Mouse (Mus musculus) hindbrain, embryonic 15.5 days (tissue): ENCODE results near the gene Stox1. TPM values are rescaled to one million over a fixed set of nuclear protein-coding genes. Genes with fewer than 3 reads are reported as not detected.
"Not testable (repeated sequence)": the region's sequence is repeated elsewhere in the genome, so short reads cannot be mapped to it uniquely, and the experiment has no call there.

Source experiments
- ATAC-seq: fragments of 200-750 bp; cut with Nextera tagmentation; 2 replicates; pipeline ENCODE4 v1.8.0; 2017; ENCODE audit warnings: low read depth, moderate number of reproducible peaks, moderate TSS enrichment; ENCODE audit not compliant: low FRiP score
- H3K27ac ChIP-seq: fragments of 300-500 bp; sonication (generic); replicated peaks from 2 replicates; pipeline ENCODE4 v1.5.1; 2015; ENCODE audit warnings: mild to moderate bottlenecking, inconsistent platforms
- H3K27me3 ChIP-seq: fragments of 300-500 bp; sonication (generic); 2 replicates; pipeline ENCODE4 v1.6.1; 2015; ENCODE audit warnings: control low read depth, inconsistent platforms
- H3K36me3 ChIP-seq: fragments of 300-500 bp; sonication (generic); 2 replicates; pipeline ENCODE4 v1.6.1; 2015; ENCODE audit warnings: control low read depth, inconsistent platforms
- H3K4me1 ChIP-seq: fragments of 300-500 bp; sonication (generic); replicated peaks from 2 replicates; pipeline ENCODE4 v1.6.1; 2015; ENCODE audit warnings: control low read depth, inconsistent platforms
- H3K4me2 ChIP-seq: fragments of 300-500 bp; sonication (generic); 2 replicates; pipeline ENCODE4 v1.6.1; 2015; ENCODE audit warnings: moderate library complexity, mild to moderate bottlenecking, inconsistent platforms
- H3K4me3 ChIP-seq: fragments of 300-500 bp; sonication (generic); 2 replicates; pipeline ENCODE4 v1.5.1; 2015; ENCODE audit warnings: mild to moderate bottlenecking, inconsistent platforms
- H3K9ac ChIP-seq: fragments of 300-500 bp; sonication (generic); 2 replicates; pipeline ENCODE4 v1.6.1; 2015; ENCODE audit warnings: inconsistent platforms
- H3K9me3 ChIP-seq: fragments of 300-500 bp; sonication (generic); 2 replicates; pipeline ENCODE4 v1.6.1; 2016; ENCODE audit warnings: control low read depth, inconsistent platforms
- WGBS: fragments of 180-500 bp; shearing (Covaris S2); methylation state at CpG from one replicate; pipeline ENCODE4 v1.1.7; 2015; 5-methylcytosine and 5-hydroxymethylcytosine counted together
- polyA plus RNA-seq: library from polyadenylated mRNA; unstranded; fragments of >200 nt; fragmentation: Nextera tagmentation; extraction: Ambion mirVana; gene quantifications from 2 replicates; pipeline ENCODE4 v1.2.1, GENCODE M21; 2015

Stox1 gene
- polyA plus RNA-seq, result 3.6 and 3.8 TPM in 2 replicates

GRCm38 (mm10) chr10:62725771-62726687 lies at the start of gene Stox1:
TSS of gene Stox1 (minus strand) at chr10:62726128.
- Histone ChIP-seq H3K27me3 (no peaks in the 10 kb centered on the region), H3K27ac (peak within 1 kb of the TSS; percentile 43), H3K4me2 (peak within 1 kb of the TSS; percentile 84), H3K4me1 (peaks cover 6% of the 10 kb centered on the region; the same call in 1 of the 2 replicates), H3K9me3 (no peaks in the 10 kb centered on the region), H3K36me3 (no peaks in the 10 kb centered on the region), H3K9ac (peak within 1 kb of the TSS; percentile 55), H3K4me3 (peak within 1 kb of the TSS; percentile 69)
- peak; percentile 91 for ATAC-seq
- WGBS, result 3% methylated on average over 61 of the region's 85 CpGs

GRCm38 (mm10) chr10:62750781-62751180 lies 24.9 kb upstream of the Stox1 start:
- WGBS, result 92% methylated on average over 6 of the region's 6 CpGs

GRCm38 (mm10) chr10:62739961-62740737 lies 14.2 kb upstream of the Stox1 start:
- 57% methylated on average over 4 of the region's 4 CpGs for WGBS
- peak overlapping the region; percentile 45; the same call in 1 of the 2 replicates for H3K27ac ChIP-seq

More at GRCm38 (mm10) chr10:62750781-62751180, 24.9 kb upstream of the Stox1 start:
- H3K36me3 ChIP-seq, result peaks cover 85% of the 10 kb centered on the region
- no peak overlapping the region for H3K4me3 ChIP-seq
- no peak for ATAC-seq
- H3K9ac ChIP-seq, result no peak overlapping the region
- H3K4me1 ChIP-seq, result no peaks in the 10 kb centered on the region
- H3K9me3 ChIP-seq, result no peaks in the 10 kb centered on the region
- H3K4me2 ChIP-seq, result no peak overlapping the region
- H3K27me3 ChIP-seq, result no peaks in the 10 kb centered on the region
- H3K27ac ChIP-seq, result no peak overlapping the region

GRCm38 (mm10) chr10:62736965-62737688 lies 11.2 kb upstream of the Stox1 start:
- no peak overlapping the region for H3K4me3 ChIP-seq
- H3K9me3 ChIP-seq, result no peaks in the 10 kb centered on the region
- no peak overlapping the region for H3K27ac ChIP-seq
- peaks cover 11% of the 10 kb centered on the region for H3K36me3 ChIP-seq
- no peaks in the 10 kb centered on the region for H3K27me3 ChIP-seq
- H3K4me1 ChIP-seq, result no peaks in the 10 kb centered on the region
- ATAC-seq, result no peak
- no peak overlapping the region for H3K9ac ChIP-seq
- no peak overlapping the region for H3K4me2 ChIP-seq
- 49% methylated on average over 4 of the region's 4 CpGs for WGBS

More at GRCm38 (mm10) chr10:62739961-62740737, 14.2 kb upstream of the Stox1 start:
- ATAC-seq, result peak; percentile 78; the same call in 1 of the 2 replicates
- no peak overlapping the region for H3K9ac ChIP-seq
- no peaks in the 10 kb centered on the region for H3K4me1 ChIP-seq
- H3K9me3 ChIP-seq, result no peaks in the 10 kb centered on the region
- H3K27me3 ChIP-seq, result no peaks in the 10 kb centered on the region
- H3K4me3 ChIP-seq, result no peak overlapping the region
- H3K36me3 ChIP-seq, result peaks cover 31% of the 10 kb centered on the region
- H3K4me2 ChIP-seq, result no peak overlapping the region

- Histone ChIP-seq H3K36me3 (no peaks in the 10 kb centered on the region), H3K9me3 (no peaks in the 10 kb centered on the region), H3K4me1 (peaks cover 6% of the 10 kb centered on the region; the same call in 1 of the 2 replicates), H3K9ac (no peak overlapping the region), H3K4me3 (no peak overlapping the region), H3K27me3 (no peaks in the 10 kb centered on the region), H3K4me2 (no peak overlapping the region), H3K27ac (no peak overlapping the region)
- ATAC-seq, result no peak
- WGBS, result 79% methylated on average over 10 of the region's 10 CpGs
These were observed 4.9 kb upstream of the Stox1 start for GRCm38 (mm10) chr10:62730826-62731225.

GRCm38 (mm10) chr10:62724936-62725335 lies 992 bp downstream of the Stox1 start:
- Histone ChIP-seq H3K36me3 (no peaks in the 10 kb centered on the region), H3K9ac (no peak overlapping the region), H3K4me2 (peak overlapping the region; percentile 84), H3K4me3 (peak overlapping the region; percentile 69; the same call in 1 of the 2 replicates), H3K9me3 (no peaks in the 10 kb centered on the region), H3K27me3 (no peaks in the 10 kb centered on the region), H3K4me1 (peaks cover 6% of the 10 kb centered on the region; the same call in 1 of the 2 replicates), H3K27ac (no peak overlapping the region)
- no peak; the same call in 1 of the 2 replicates for ATAC-seq
- 24% methylated on average over 7 of the region's 7 CpGs for WGBS

- ATAC-seq, result no peak
- no peaks in the 10 kb centered on the region for H3K27me3 ChIP-seq
- peaks cover 6% of the 10 kb centered on the region; the same call in 1 of the 2 replicates for H3K4me1 ChIP-seq
- no peak overlapping the region for H3K4me2 ChIP-seq
- no peak overlapping the region for H3K9ac ChIP-seq
- no peaks in the 10 kb centered on the region for H3K36me3 ChIP-seq
- H3K9me3 ChIP-seq, result no peaks in the 10 kb centered on the region
- no peak overlapping the region for H3K27ac ChIP-seq
- WGBS, result 35% methylated on average over 4 of the region's 4 CpGs
- H3K4me3 ChIP-seq, result no peak overlapping the region
These were observed 3.2 kb downstream of the Stox1 start for GRCm38 (mm10) chr10:62722701-62723100.

- not testable (repeated sequence) for H3K4me3 ChIP-seq, H3K9ac ChIP-seq, ATAC-seq, H3K9me3 ChIP-seq, H3K27me3 ChIP-seq, H3K4me2 ChIP-seq, H3K36me3 ChIP-seq, H3K4me1 ChIP-seq, H3K27ac ChIP-seq
- WGBS, result 90% methylated on average over 8 of the region's 8 CpGs
These were observed 5.4 kb downstream of the Stox1 start for GRCm38 (mm10) chr10:62720574-62720973.

GRCm38 (mm10) chr10:62713457-62713856 lies 12.5 kb downstream of the Stox1 start:
- H3K4me1 ChIP-seq, result no peaks in the 10 kb centered on the region
- ATAC-seq, result no peak
- H3K4me3 ChIP-seq, result no peak overlapping the region
- H3K9ac ChIP-seq, result no peak overlapping the region
- 80% methylated on average over 10 of the region's 10 CpGs for WGBS
- no peak overlapping the region for H3K27ac ChIP-seq
- no peaks in the 10 kb centered on the region for H3K27me3 ChIP-seq
- H3K4me2 ChIP-seq, result no peak overlapping the region
- no peaks in the 10 kb centered on the region for H3K36me3 ChIP-seq
- no peaks in the 10 kb centered on the region for H3K9me3 ChIP-seq

- no peak for ATAC-seq
- H3K9me3 ChIP-seq, result no peaks in the 10 kb centered on the region
- H3K36me3 ChIP-seq, result no peaks in the 10 kb centered on the region
- H3K4me2 ChIP-seq, result no peak overlapping the region
- no peak overlapping the region for H3K4me3 ChIP-seq
- no peak overlapping the region for H3K27ac ChIP-seq
- H3K4me1 ChIP-seq, result no peaks in the 10 kb centered on the region
- H3K27me3 ChIP-seq, result no peaks in the 10 kb centered on the region
- no peak overlapping the region for H3K9ac ChIP-seq
- WGBS, result 82% methylated on average over 4 of the region's 4 CpGs
These were observed 22.3 kb downstream of the Stox1 start for GRCm38 (mm10) chr10:62703579-62703978.

- Histone ChIP-seq H3K27ac (no peak overlapping the region), H3K4me1 (no peaks in the 10 kb centered on the region), H3K4me2 (no peak overlapping the region), H3K9ac (no peak overlapping the region), H3K36me3 (no peaks in the 10 kb centered on the region), H3K4me3 (no peak overlapping the region), H3K9me3 (no peaks in the 10 kb centered on the region), H3K27me3 (no peaks in the 10 kb centered on the region)
- 86% methylated on average over 4 of the region's 4 CpGs for whole genome bisulfite sequencing
- ATAC-seq, result no peak
These were observed 23.5 kb downstream of the Stox1 start for GRCm38 (mm10) chr10:62702436-62702835.
